Mouse (Mus musculus) liver, postnatal 0 days (tissue): ENCODE results near the gene Tac2.

Source experiments
- CTCF ChIP-seq: sonication (generic); IDR thresholded peaks from 2 replicates; pipeline ENCODE4 v1.5.1; 2016; ENCODE audit warnings: antibody characterized with exemption, low read depth
- EP300 ChIP-seq: IDR thresholded peaks from 2 replicates; pipeline ENCODE4 v1.6.1; 2016; ENCODE audit warnings: antibody characterized with exemption, low read depth, mild to moderate bottlenecking

DNA sequence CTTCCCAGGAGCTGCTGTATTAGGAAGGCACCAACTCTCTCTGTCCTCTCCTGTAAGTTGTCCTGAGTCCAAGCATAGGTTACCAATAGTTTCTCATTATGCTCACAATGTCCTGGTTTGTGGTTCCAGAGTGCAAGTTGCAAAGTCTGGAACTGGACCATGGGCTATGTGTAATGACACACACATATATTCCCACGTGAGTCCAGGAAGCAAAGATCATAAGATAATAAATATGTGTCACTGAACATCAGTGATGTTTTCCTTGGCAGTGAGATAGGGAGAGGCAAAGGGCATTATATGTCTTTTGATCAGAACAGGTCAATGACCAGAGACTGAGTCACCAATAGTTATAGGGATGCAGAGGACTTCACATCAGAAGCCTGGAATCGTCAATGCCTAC lies 51.7 kb downstream of the Tac2 start, which contains the start of gene Rdh9:
- TF ChIP-seq CTCF, result no peak
- peak; percentile 82 for TF ChIP-seq EP300
